Mouse (Mus musculus) cerebellum, adult 9-10 months (tissue): ENCODE measurements at regions not wholly inside any gene's neighbourhood (a gene's known extent, or its start where the extent isn't known, plus 50 kb on each side); places are given as distances from the start of the nearest gene placed in this dataset.
"Not testable (repeated sequence)": the region's sequence is repeated elsewhere in the genome, so short reads cannot be mapped to it uniquely, and the experiment has no call there.

ENCODE experiments used
- DNase-seq: peaks from one replicate; pipeline ENCODE4 v3.0.0; 2022

DNA sequence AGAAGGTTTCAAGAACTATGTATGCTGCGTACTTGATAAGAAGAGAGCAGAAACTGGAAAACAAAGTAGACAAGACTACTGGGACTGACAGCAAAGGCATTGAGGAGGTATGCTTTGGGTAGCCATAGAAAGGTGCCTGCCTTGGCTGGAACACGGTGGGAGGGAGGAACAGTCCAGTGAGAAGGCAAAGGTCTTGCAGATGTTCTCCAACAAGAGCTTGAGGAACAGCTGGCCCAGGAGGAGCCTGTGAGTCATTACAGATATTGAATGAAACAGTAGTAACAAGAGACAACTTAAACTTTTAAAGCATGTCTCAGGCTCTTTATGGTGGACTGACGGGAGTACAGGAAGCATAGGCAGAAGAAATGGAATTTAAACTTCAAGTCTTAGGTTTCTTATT lies 424.9 kb upstream of the Sphkap start:
- DNase-seq = no peak

DNA sequence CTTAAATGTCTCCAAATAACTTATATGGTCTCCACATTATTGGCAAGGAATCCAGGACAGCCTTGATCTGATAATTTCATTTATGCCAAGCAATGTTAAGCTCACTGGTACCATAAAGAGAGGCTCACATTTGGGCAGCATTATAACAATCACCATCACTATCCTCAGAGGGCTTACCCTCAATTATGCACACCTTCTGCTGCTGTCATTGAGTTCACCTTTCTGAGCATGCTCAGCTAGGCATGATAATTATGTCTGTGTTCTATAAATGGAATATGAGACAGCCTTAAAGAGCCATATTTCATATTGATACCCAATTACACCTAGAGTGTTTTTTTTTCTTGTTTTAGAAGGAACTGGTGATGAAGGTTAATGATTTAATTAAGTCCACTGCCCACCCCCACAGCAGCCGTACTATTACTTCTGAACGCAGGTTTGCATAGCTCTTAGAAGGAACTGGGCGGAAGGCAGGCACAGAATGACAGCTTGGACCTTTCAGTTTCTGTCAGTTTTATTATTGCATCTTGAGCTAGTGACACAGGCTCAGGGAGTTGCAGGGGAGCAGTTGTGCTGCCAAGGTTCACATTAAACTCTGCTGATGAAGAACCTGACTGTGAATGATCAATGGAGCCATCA lies 424.0 kb upstream of the Sphkap start:
- DNase-seq = no peak

DNA sequence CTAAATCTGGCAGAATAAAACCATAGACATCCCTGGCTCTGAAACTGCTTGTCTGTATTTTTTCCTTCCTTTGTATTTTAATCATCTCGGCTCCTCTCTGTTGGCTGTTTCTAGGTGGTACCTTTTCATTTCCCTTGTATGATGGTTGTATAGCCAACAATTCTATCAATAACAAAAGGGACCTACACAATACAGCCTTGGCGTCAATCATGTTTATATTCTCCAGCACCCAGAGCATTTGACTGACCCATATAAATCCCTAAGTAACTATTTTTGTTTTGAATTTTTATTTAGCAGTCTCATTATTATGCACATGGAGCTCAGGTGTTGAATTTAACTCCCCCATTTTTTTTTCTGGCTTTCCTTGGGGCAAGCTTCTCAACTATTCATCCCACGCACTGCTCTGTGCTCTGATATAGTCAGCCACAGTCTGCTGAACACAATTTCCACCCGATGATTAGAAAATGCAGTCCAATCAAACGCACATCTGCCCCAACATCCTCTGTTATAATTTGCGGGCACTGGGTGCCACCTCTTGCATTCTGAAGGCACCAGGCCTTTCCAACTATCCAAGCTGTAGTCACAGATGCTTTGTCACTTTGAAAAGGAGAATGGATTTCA lies 422.1 kb upstream of the Sphkap start:
- no peak for DNase-seq

GRCm38 (mm10) chr1:83811162-83811561 lies 403.2 kb upstream of the Sphkap start:
- not testable (repeated sequence) for DNase-seq

GRCm38 (mm10) chr1:83808432-83808831 lies 400.4 kb upstream of the Sphkap start:
- DNase-seq = no peak

DNA sequence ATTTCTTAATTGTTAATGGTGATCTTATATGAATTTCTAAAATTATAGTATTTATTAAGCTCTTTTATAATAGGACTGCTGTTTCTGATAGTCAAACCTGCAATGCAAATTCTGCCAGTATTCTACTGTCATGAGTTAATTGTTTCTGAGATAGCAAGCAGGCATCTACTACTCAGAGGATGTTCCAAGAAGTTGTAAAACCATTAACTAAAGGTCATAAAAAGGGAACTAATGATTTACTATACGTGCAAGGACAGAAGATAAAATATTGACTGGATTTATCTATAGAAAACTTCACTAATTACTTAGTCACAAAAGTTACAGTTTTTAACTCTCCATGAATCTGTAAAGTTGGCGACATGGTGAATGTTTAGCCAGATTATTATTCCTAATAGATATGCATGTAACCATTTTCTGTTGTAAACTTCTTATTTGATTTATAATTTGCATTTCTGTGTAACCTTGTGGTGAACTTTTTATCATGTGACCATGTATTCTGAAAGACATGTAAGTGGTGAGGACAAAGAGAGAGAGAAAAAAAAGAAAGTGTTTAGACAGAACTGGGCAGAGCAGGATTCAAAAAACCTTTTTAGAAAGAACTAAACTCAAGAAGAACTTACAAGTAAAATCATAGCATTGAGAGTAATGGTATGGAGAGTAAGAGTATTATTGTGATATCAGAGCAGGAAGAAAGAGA lies 395.5 kb upstream of the Sphkap start:
- no peak for DNase-seq

GRCm38 (mm10) chr1:83801759-83802158 lies 393.8 kb upstream of the Sphkap start:
- DNase-seq = no peak

DNA sequence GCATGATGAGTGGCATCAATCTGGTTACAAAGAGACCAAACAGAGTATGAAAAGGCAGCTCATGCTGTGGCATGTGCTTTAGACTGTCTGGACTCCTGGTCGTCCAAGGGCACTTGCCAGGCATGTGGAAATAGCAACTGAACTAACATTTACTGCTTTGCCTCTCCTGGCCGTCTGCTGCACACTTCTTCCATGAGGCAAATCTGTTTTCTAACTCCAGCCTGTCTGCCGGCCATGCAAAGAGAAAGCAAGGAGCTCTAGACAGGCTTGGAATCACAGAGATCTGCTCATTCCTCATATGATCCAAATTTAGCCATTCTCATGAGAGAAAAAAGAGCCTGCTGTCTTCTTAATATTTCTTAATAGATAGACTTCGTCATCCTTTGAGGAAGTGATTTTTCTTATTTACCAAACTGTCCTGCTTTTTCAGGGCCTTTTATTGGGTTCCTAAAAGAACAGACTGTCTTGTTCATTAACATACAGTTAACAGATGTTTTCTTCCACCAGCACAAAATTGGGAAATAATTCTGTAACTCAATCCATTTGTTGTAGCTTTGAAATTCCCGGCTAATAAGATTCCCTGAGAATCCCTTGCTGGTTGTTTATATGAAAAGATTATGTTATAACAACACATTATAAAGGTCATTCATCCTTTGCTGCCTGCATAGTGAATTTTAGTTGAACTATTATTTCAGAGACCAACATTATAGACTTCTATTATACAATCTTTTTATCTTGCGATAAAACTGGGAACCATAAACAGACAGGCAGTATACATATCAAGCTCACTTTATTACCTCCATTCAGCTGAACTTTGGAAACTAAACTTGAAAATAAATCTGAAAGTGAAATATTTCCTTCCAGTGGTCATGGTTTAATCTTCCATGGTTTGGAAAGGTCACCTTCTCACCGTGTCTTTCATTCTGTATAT lies 389.2 kb upstream of the Sphkap start:
- no peak for DNase-seq

DNA sequence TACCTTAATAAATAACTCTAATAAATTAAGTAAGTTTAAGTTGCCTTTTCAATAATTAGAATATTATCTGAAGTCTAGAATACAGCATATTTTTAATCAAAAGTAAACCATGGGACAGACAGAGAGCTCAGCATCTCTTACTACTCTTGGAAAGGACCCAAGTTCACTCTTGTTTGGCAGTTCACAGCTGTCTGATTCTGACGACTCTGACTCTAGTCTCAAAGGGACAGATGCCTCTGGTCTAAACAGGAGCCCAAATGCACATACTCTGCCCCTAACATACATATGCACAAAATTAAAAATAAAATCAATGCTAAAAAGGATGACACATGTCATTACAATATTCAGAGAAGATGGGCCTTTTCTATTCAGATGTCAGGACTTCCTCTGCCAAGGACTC lies 369.2 kb upstream of the Sphkap start:
- DNase-seq = no peak

DNA sequence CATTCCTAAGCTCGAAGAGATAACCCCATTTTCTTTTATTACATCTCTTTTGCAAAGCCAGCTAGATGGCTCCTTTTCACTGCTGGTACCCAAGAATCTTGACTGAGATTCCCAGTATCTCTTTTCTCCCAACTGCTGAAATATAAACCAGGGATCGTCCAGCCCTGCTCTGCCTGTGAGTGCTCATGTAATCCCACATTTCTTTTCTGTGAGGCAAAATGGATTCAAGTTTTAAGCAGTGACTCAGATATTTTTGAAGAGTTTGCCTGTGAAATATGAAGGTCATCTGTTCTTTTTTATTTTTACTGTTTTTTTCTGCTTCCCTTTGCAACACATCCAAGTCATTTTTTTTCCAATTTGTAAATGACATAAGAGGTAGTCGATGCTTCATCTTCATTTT lies 363.2 kb upstream of the Sphkap start:
- DNase-seq = no peak

DNA sequence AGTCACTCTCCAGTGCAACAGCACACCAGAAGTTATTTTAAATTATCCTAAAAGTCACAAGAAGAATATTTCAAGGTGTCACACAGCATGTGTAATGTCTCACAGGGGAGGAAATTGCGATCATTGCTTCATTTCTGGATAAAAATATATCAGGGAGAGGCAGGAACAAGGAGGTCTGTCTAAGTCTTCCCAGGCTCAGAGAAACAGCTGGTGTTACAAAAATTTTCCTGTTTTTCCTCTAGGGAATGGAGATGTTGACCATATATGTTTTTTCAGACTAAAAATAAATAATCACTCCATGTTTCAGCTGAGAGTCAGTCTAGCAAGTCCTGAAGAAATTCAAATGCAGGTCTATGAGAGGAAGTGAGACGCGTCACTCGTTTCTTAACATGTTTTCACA lies 353.5 kb upstream of the Sphkap start:
- no peak for DNase-seq

GRCm38 (mm10) chr1:83756866-83757265 lies 348.9 kb upstream of the Sphkap start:
- DNase-seq = no peak

- no peak for DNase-seq
Observed at GRCm38 (mm10) chr1:83755336-83755735, 347.3 kb upstream of the Sphkap start.

DNA sequence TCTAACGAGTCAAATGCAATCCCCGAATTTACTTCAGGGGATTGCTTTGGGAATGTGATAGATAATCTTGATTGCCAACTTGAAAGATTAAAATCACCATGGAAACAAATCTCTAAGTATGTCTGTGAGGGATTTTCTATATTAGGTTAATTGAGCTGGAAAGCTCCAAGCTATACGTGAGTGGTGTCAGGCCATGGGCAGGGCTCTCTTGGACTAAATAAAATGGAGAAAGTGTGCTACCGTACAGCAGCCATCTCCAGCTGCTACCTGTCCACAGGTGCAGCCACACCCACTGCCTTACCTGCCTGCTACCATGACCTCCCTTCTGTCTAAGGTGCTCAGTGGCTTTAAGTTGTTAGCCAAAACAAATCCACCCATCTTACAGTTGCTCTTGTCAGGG lies 345.0 kb upstream of the Sphkap start:
- DNase-seq = no peak

- no peak for DNase-seq
Observed at GRCm38 (mm10) chr1:83748974-83749373, 341.0 kb upstream of the Sphkap start.

GRCm38 (mm10) chr1:83748061-83748460 lies 340.1 kb upstream of the Sphkap start:
- no peak for DNase-seq

DNA sequence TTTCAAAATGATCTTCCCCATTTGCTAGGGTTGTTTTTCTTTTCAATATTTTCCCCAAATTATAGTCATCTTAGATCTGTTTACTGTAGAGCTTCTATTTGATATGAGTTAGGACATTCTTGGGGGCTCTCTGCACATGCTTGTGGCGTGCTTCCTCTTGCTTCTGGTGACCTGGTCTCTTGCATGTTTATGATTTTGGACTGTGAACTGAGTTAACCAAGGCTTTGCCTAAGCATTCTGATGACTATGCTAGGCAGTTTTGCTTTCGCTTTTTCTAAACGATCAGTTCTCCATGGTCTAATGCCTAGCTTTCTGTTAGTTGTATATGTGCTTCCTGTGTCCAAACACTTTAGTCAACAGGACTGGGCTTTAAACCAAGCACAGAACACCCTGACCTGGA lies 339.4 kb upstream of the Sphkap start:
- no peak for DNase-seq

GRCm38 (mm10) chr1:83746036-83746435 lies 338.0 kb upstream of the Sphkap start:
- DNase-seq = peak; percentile 67

DNA sequence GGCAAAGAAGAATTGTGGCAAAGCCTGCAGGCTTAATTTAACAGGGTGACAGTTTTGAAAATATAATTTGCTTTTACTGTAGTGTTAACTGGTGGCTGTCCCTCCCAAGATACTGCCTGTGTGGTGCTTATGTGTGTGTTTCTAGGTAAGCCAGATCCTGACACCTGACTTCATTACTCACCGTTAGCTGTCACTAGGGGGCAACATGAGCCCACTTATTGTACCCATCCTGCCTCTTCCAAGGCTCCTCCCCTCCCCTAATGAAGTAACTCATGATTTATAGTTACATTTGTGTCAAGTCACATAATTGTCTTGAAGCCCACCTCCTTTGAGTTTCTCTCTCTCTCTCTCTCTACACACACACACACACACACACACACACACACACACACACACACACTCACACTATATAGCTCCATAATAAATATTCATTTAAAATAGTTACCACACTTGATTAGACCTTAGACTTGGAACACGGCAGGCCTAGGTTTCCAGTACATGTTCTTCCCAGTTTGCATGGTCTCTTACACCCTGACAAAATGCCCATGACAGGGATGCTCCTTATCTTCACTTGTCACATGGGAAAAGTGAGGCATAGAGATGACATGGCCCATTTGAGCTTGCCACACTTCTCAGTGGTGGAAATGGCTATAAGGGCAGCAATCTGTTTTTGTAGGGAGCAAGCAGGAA lies 328.6 kb upstream of the Sphkap start:
- no peak for DNase-seq

GRCm38 (mm10) chr1:83731682-83732081 lies 323.7 kb upstream of the Sphkap start:
- no peak for DNase-seq

- no peak for DNase-seq
Observed at GRCm38 (mm10) chr1:83728810-83729209, 320.8 kb upstream of the Sphkap start.

DNA sequence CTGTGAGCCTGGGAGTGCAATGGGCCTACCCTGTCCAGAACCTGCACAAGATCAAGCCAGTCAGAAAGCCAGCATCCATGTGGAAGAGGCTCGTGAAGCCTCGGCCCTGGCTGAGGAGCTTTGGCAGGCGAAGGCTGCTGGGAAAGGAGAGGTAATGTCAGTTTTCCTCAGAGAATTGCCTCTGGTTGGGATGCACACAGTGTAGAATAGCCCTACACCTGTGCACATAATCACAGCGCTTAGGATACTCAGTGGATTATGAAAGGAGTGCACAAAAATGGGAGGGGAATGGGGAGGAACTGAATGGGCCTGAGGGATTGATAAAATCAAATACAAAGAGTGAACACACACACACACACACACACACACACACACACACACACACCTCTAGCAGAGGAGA lies 319.9 kb upstream of the Sphkap start:
- no peak for DNase-seq

- DNase-seq = peak; percentile 80
Observed at GRCm38 (mm10) chr1:83727215-83727614, 319.2 kb upstream of the Sphkap start.
